Mouse (Mus musculus) E14TG2a.4 (cell line): ENCODE data around the gene Tm9sf2.

Experiments used
- CTCF ChIP-seq: conservative IDR thresholded peaks from 2 replicates; pipeline ENCODE4 v1.5.1; 2014; ENCODE audit warnings: low read length
- POU5F1 ChIP-seq: IDR thresholded peaks from 2 replicates; pipeline ENCODE4 v1.6.1; 2014; ENCODE audit warnings: low read length, borderline replicate concordance

- TF ChIP-seq CTCF: no peak
- TF ChIP-seq POU5F1: no peak
Observed at GRCm38 (mm10) chr14:122182220-122182619, 75.4 kb downstream of the Tm9sf2 start.
